Mouse (Mus musculus) hindbrain, embryonic 15.5 days (tissue): ENCODE results near the gene Cdk2ap2. TPM values are rescaled to one million over a fixed set of nuclear protein-coding genes. Genes with fewer than 3 reads are reported as not detected.

Source experiments
- ATAC-seq: fragments of 200-750 bp; cut with Nextera tagmentation; 2 replicates; pipeline ENCODE4 v1.8.0; 2017; ENCODE audit warnings: low read depth, moderate number of reproducible peaks, moderate TSS enrichment; ENCODE audit not compliant: low FRiP score
- H3K27ac ChIP-seq: fragments of 300-500 bp; sonication (generic); replicated peaks from 2 replicates; pipeline ENCODE4 v1.5.1; 2015; ENCODE audit warnings: mild to moderate bottlenecking, inconsistent platforms
- H3K27me3 ChIP-seq: fragments of 300-500 bp; sonication (generic); 2 replicates; pipeline ENCODE4 v1.6.1; 2015; ENCODE audit warnings: control low read depth, inconsistent platforms
- H3K36me3 ChIP-seq: fragments of 300-500 bp; sonication (generic); 2 replicates; pipeline ENCODE4 v1.6.1; 2015; ENCODE audit warnings: control low read depth, inconsistent platforms
- H3K4me1 ChIP-seq: fragments of 300-500 bp; sonication (generic); replicated peaks from 2 replicates; pipeline ENCODE4 v1.6.1; 2015; ENCODE audit warnings: control low read depth, inconsistent platforms
- H3K4me2 ChIP-seq: fragments of 300-500 bp; sonication (generic); 2 replicates; pipeline ENCODE4 v1.6.1; 2015; ENCODE audit warnings: moderate library complexity, mild to moderate bottlenecking, inconsistent platforms
- H3K4me3 ChIP-seq: fragments of 300-500 bp; sonication (generic); 2 replicates; pipeline ENCODE4 v1.5.1; 2015; ENCODE audit warnings: mild to moderate bottlenecking, inconsistent platforms
- H3K9ac ChIP-seq: fragments of 300-500 bp; sonication (generic); 2 replicates; pipeline ENCODE4 v1.6.1; 2015; ENCODE audit warnings: inconsistent platforms
- H3K9me3 ChIP-seq: fragments of 300-500 bp; sonication (generic); 2 replicates; pipeline ENCODE4 v1.6.1; 2016; ENCODE audit warnings: control low read depth, inconsistent platforms
- WGBS: fragments of 180-500 bp; shearing (Covaris S2); methylation state at CpG from one replicate; pipeline ENCODE4 v1.1.7; 2015; 5-methylcytosine and 5-hydroxymethylcytosine counted together
- polyA plus RNA-seq: library from polyadenylated mRNA; unstranded; fragments of >200 nt; fragmentation: Nextera tagmentation; extraction: Ambion mirVana; gene quantifications from 2 replicates; pipeline ENCODE4 v1.2.1, GENCODE M21; 2015

The Cdk2ap2 gene
- polyA plus RNA-seq, 1 experiment from 2014 or later = 92.5 TPM

DNA sequence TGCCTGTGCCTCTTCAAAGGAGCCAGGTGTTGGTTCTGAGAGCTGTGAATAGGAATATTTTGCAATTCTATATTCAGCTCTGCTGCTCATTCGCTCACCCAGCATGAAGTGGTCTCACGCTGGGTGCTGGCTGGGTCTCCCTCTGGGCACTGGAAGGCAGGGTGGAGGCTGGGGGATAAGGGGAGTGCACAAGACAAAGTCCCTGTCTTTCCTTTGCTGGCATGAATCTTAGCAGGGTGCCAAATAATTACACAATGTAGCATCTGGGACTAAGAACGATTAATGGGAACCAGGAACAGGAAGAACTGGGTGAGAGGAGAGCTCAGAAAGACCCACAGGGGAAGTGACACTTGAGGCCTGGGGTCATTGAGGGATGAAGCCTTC is 50.0 kb downstream of the Cdk2ap2 start:
- no peak for ATAC-seq
- H3K27ac ChIP-seq = no peak overlapping the region

DNA sequence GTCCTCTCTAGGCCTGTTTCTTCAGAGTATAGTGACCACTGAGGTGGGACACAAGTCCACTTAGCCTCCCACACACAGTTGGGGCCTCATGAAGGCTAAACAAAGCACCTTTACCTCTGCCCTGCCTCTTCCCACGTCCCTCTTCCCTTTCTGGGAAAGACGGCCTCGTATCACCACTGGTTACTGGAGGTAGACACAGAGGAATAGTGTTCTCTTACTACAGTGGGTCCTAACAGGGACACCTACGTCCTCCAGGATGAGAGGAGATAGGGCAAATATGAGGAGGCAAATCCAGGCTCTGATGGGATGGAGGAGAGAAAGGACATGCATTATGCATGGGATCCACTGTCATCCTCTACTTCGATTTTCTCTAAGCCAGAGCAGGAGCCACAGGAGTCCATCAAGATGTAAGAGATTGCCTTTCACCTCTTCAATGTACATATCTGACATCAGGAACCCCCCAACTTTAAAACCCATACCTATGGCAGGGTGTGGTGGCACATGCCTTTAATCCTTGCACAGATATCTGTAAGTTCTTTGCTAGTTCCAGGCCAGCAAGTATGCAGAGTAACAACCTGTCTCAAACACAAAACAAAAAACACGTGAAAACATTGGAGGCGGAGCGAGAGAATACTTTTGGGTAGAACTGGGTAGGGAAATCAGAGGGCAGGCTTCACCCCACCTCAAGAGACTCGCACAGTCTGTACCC is 51.0 kb downstream of the Cdk2ap2 start:
- WGBS = 35% methylated on average over 9 of the region's 9 CpGs
- Histone ChIP-seq H3K4me1 (peaks cover 26% of the 10 kb centered on the region), H3K4me2 (peak overlapping the region; percentile 82), H3K9ac (peak overlapping the region; percentile 87), H3K4me3 (peak overlapping the region; percentile 81), H3K27me3 (no peaks in the 10 kb centered on the region), H3K9me3 (no peaks in the 10 kb centered on the region), H3K27ac (peak overlapping the region; percentile 74), H3K36me3 (peaks cover 5% of the 10 kb centered on the region; the same call in 1 of the 2 replicates)
- peak; percentile 36 for ATAC-seq

More for the DNA sequence above, 50.0 kb downstream of the Cdk2ap2 start:
- WGBS = 43% methylated on average over 3 of the region's 3 CpGs
- Histone ChIP-seq H3K36me3 (peaks cover 5% of the 10 kb centered on the region; the same call in 1 of the 2 replicates), H3K4me1 (peaks cover 26% of the 10 kb centered on the region), H3K4me3 (no peak overlapping the region), H3K9me3 (no peaks in the 10 kb centered on the region), H3K9ac (no peak overlapping the region), H3K27me3 (no peaks in the 10 kb centered on the region), H3K4me2 (no peak overlapping the region)

DNA sequence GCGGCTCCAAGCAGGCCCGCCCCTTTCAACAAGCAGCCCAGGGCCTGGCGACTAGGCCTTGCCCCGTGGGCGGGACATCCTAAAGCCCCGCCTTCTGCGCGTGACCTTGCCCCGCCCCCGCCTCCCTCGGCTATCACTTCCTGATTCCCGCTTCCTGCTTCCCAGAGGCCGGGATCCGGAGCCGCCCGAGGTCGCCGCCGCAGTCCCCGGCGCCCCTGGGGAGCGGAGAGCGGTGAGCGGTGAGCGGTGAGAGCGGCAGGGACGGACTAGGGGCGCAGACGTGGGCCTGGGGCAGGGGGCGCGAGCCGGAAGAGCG is 51.5 kb downstream of the Cdk2ap2 start, which contains the start of gene Coro1b:
Gene Coro1b (plus strand): TSS at position 129 of the 316 bp plus-strand sequence.
- WGBS = under 1% methylated on average over 33 of the region's 33 CpGs
- Histone ChIP-seq H3K4me2 (peak within 1 kb of the TSS; percentile 82), H3K9ac (peak within 1 kb of the TSS; percentile 87), H3K36me3 (peaks cover 5% of the 10 kb centered on the region; the same call in 1 of the 2 replicates), H3K27me3 (no peaks in the 10 kb centered on the region), H3K27ac (peak within 1 kb of the TSS; percentile 74), H3K9me3 (no peaks in the 10 kb centered on the region), H3K4me3 (peak within 1 kb of the TSS; percentile 81), H3K4me1 (peaks cover 26% of the 10 kb centered on the region)
- ATAC-seq = peak; percentile 94

Other genes starting within 250 kb of the Cdk2ap2 start
- gene Chka, start 245.4 kb upstream of the Cdk2ap2 start, polyA plus RNA-seq = 64.6 and 66.6 TPM in 2 replicates
- 16.4 and 16.8 TPM in 2 replicates for gene Tcirg1, start 190.0 kb upstream of the Cdk2ap2 start, polyA plus RNA-seq
- gene Ndufs8, start 184.4 kb upstream of the Cdk2ap2 start, polyA plus RNA-seq = 280 and 290 TPM in 2 replicates
- gene Aldh3b1, start 167.4 kb upstream of the Cdk2ap2 start, polyA plus RNA-seq = 2.7 and 3.0 TPM in 2 replicates
- gene Unc93b1, start 162.0 kb upstream of the Cdk2ap2 start, polyA plus RNA-seq = 11.9 and 14.0 TPM in 2 replicates
- not detected in 2 replicates for gene Aldh3b3, start 138.5 kb upstream of the Cdk2ap2 start, polyA plus RNA-seq
- 0.18 and 0.27 TPM in 2 replicates for gene Aldh3b2, start 124.9 kb upstream of the Cdk2ap2 start, polyA plus RNA-seq
- 2.5 and 3.0 TPM in 2 replicates for gene Acy3, start 110.6 kb upstream of the Cdk2ap2 start, polyA plus RNA-seq
- gene Tbx10, start 104.4 kb upstream of the Cdk2ap2 start, polyA plus RNA-seq = 0.31 and 0.40 TPM in 2 replicates
- 25.8 and 26.5 TPM in 2 replicates for gene Nudt8, start 96.6 kb upstream of the Cdk2ap2 start, polyA plus RNA-seq
- gene Gm49405, start 96.6 kb upstream of the Cdk2ap2 start, polyA plus RNA-seq = 5.1 and 5.5 TPM in 2 replicates
- gene Doc2g, start 93.9 kb upstream of the Cdk2ap2 start, polyA plus RNA-seq = 5.9 and 6.4 TPM in 2 replicates
- gene Ndufv1, start 84.4 kb upstream of the Cdk2ap2 start, polyA plus RNA-seq = 244 and 247 TPM in 2 replicates
- gene Gstp1, start 59.2 kb upstream of the Cdk2ap2 start, polyA plus RNA-seq = 534 and 573 TPM in 2 replicates
- gene Gstp2, start 51.2 kb upstream of the Cdk2ap2 start, polyA plus RNA-seq = 0.60 and 2.2 TPM in 2 replicates
- not detected in 2 replicates for gene Gstp3, start 37.6 kb upstream of the Cdk2ap2 start, polyA plus RNA-seq
- not detected in 2 replicates for gene Cabp2, start 15.6 kb upstream of the Cdk2ap2 start, polyA plus RNA-seq
- gene Pitpnm1, start 2.8 kb downstream of the Cdk2ap2 start, polyA plus RNA-seq = 74.3 and 81.1 TPM in 2 replicates
- gene Aip, start 28.7 kb downstream of the Cdk2ap2 start, polyA plus RNA-seq = 102 and 104 TPM in 2 replicates
- gene Gpr152, start 42.6 kb downstream of the Cdk2ap2 start, polyA plus RNA-seq = 0.04 and 0.05 TPM in 2 replicates
- 0.21 and 0.26 TPM in 2 replicates for gene Cabp4, start 46.9 kb downstream of the Cdk2ap2 start, polyA plus RNA-seq
- 119 and 121 TPM in 2 replicates for gene Coro1b, start 51.4 kb downstream of the Cdk2ap2 start, polyA plus RNA-seq
- gene Ptprcap, start 56.4 kb downstream of the Cdk2ap2 start, polyA plus RNA-seq = 0.26 and 0.83 TPM in 2 replicates
- 47.8 and 56.7 TPM in 2 replicates for gene Rps6kb2, start 66.2 kb downstream of the Cdk2ap2 start, polyA plus RNA-seq
- 5.6 and 6.1 TPM in 2 replicates for gene Carns1, start 78.3 kb downstream of the Cdk2ap2 start, polyA plus RNA-seq
- gene Tbc1d10c, start 94.1 kb downstream of the Cdk2ap2 start, polyA plus RNA-seq = 0.98 and 1.5 TPM in 2 replicates
- gene Ppp1ca, start 94.9 kb downstream of the Cdk2ap2 start, polyA plus RNA-seq = 582 and 587 TPM in 2 replicates
- 25.5 and 27.5 TPM in 2 replicates for gene Rad9a, start 104.5 kb downstream of the Cdk2ap2 start, polyA plus RNA-seq
- gene Clcf1, start 117.1 kb downstream of the Cdk2ap2 start, polyA plus RNA-seq = 0.69 and 0.75 TPM in 2 replicates
- gene AC109138.7, start 117.2 kb downstream of the Cdk2ap2 start, polyA plus RNA-seq = not detected in 2 replicates
- gene Pold4, start 134.7 kb downstream of the Cdk2ap2 start, polyA plus RNA-seq = 19.2 and 20.9 TPM in 2 replicates
- 15.9 and 18.5 TPM in 2 replicates for gene Ssh3, start 172.0 kb downstream of the Cdk2ap2 start, polyA plus RNA-seq
- gene Ankrd13d, start 186.0 kb downstream of the Cdk2ap2 start, polyA plus RNA-seq = 58.3 and 63.4 TPM in 2 replicates
- 25.7 and 31.9 TPM in 2 replicates for gene Grk2, start 209.0 kb downstream of the Cdk2ap2 start, polyA plus RNA-seq